Mouse (Mus musculus) cortical plate, adult 2 months (tissue): ENCODE data around the gene Ifnar2.

Experiments
- CTCF ChIP-seq: fragments of 200-500 bp; IDR thresholded peaks from 2 replicates; pipeline ENCODE4 v1.5.1; 2011; ENCODE audit warnings: mild to moderate bottlenecking, control low read depth, low read length; ENCODE audit not compliant: insufficient read depth; ENCODE audit errors: extremely low read depth
- POLR2A ChIP-seq: fragments of 200-500 bp; IDR thresholded peaks from 2 replicates; pipeline ENCODE4 v1.6.1; 2011; ENCODE audit warnings: mild to moderate bottlenecking, low read length, control low read depth; ENCODE audit not compliant: insufficient read depth; ENCODE audit errors: extremely low read depth

- TF ChIP-seq CTCF = no peak
- TF ChIP-seq POLR2A = no peak
These were observed 6.4 kb downstream of the Ifnar2 start for GRCm38 (mm10) chr16:91378991-91379390.
